Mouse (Mus musculus) cerebellum, postnatal 10 days (tissue): ENCODE measurements around the gene Ranbp3.

ENCODE experiments used
- DNase-seq, 2 experiments: peaks; one replicate each; pipeline ENCODE4 v3.0.0; 2021; ENCODE audit warnings: mixed read lengths in 2 of 2

Ranbp3 gene

GRCm38 (mm10) chr17:56728117-56728516 lies 55.0 kb downstream of the Ranbp3 start:
- no peak for DNase-seq

DNA sequence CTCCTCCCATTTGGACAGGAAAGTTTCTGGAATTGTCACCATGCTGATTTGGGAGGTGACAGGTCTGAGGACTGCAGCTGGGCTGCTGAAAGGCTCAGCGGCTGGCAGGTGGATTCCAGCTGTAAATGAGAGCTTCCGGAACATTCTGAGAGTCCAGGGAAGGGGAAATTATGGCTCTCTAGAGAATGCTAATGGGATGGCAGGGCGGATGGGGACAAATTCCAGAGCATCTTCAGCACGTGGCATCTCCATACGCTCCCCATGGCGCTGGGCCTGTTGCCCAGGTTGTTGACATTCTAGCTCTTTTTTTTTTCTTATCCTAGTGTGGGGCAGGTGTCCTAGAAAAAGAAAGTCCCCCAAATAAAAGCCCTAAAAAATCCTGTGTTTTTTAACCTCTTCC lies 56.1 kb downstream of the Ranbp3 start:
- DNase-seq = peak; percentile 72 to 76

GRCm38 (mm10) chr17:56729656-56730055 lies 56.6 kb downstream of the Ranbp3 start:
- DNase-seq = no peak

DNA sequence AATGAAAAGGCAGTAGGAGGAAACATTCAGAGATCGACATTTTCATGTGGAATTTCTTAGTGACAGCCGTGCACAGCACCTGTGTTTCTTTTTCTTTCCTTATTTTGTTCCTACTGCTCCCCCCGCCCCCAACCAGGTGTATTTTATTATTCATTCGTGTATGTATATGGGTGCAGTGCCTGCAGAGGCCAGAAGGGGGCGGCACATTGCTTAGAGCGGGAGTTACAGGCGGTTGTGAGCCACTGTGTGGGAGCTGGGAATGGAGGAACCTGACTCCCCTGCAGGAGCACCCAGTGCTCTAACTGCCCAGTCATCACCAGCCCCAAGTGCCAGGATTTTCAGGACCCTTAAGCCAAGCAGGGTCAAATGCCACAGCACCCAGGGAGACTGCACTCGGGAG lies 63.4 kb downstream of the Ranbp3 start:
- no peak for DNase-seq

DNA sequence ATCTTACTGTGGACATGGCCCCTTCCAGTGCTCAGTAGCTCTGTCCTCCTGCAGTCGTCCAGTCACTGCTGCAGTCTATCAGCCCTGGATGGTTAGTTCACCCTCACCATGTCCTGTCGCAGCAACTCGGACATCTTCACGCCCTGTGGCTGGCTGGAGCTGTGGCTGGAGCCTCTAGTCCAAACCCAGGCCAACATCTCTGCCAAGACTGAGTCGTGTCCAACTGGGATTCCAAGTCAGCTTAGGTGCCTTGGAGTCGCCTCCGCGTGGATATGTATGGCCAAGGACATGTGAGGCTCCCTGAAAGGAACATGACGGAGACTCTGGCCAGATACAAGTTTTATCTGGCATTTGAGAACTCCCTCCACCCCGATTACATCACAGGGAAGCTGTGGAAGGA lies 65.1 kb downstream of the Ranbp3 start:
- no peak for DNase-seq

DNA sequence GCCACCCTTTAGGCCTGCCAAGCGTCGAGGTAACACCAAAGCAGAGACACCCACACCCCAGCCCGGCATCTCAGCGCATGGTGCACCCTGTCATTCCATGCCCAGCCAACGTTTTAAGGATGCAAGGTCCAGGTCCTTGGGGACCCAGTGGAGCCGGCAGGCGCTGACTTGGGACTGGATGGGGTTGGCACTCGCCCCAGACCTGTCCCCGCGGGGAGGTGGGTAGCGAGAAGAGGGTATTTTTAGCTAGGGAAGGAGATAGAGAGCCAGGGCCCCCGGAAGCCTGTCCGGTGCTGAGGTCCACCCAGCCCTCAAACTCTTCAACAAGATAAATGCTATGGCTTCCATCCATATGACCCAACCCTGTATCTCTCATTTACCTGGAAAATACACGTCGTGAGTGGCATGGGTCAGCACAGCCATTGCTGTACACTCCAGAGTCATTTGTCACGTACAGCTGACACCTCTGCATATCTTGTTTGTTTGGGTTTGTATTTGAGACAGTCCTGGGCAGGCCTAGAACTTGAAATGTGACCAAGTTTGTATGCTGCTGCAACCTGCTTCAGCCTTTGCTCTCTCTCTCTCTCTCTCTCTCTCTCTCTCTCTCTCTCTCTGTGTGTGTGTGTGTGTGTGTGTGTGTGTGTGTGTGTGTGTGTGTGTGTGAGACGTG lies 67.2 kb downstream of the Ranbp3 start:
- no peak for DNase-seq

DNA sequence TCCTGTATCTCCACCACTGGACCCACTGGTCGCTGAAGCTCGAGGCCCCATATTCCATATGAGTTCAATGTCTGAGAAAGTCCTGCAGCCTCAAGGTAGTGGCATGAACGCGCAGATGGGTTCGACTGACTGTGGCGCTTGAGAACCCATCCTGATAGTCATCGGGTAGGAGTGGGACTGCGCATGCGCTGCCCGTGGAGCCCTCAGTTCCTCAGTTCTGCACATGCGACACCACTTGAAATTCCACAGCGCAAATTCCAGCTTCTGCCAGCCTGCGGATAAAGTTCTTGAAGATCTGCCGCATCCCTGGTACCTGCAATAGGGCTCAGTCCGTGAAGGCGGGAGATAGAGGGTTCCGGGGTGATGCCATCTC lies 67.7 kb downstream of the Ranbp3 start:
- DNase-seq = no peak

- no peak for DNase-seq
These were observed 71.1 kb downstream of the Ranbp3 start for GRCm38 (mm10) chr17:56744173-56744572.

GRCm38 (mm10) chr17:56751404-56752072 lies 78.4 kb downstream of the Ranbp3 start:
- DNase-seq = peak; percentile 53 to 61

DNA sequence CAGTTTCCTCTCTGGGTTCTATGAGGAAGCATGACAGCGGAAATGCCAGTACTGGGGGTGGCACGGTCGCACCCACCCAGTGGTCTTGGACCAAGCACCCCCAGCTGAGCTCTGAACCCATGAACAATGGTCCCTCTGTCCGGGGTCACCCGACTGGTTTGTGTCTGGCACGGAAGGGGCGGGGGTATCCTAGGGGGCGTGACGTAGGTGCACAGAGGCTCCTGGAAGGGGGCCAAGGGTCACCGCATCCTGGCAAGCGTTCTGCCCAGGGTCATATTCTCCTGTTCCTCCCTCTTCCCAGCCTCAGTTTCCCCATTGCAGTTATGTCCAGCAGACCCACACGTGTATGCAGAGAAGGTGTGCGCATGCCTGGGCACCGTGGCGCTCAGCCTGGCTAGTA lies 80.4 kb downstream of the Ranbp3 start:
- DNase-seq = peak in 1 of 2 experiments; percentile 31

DNA sequence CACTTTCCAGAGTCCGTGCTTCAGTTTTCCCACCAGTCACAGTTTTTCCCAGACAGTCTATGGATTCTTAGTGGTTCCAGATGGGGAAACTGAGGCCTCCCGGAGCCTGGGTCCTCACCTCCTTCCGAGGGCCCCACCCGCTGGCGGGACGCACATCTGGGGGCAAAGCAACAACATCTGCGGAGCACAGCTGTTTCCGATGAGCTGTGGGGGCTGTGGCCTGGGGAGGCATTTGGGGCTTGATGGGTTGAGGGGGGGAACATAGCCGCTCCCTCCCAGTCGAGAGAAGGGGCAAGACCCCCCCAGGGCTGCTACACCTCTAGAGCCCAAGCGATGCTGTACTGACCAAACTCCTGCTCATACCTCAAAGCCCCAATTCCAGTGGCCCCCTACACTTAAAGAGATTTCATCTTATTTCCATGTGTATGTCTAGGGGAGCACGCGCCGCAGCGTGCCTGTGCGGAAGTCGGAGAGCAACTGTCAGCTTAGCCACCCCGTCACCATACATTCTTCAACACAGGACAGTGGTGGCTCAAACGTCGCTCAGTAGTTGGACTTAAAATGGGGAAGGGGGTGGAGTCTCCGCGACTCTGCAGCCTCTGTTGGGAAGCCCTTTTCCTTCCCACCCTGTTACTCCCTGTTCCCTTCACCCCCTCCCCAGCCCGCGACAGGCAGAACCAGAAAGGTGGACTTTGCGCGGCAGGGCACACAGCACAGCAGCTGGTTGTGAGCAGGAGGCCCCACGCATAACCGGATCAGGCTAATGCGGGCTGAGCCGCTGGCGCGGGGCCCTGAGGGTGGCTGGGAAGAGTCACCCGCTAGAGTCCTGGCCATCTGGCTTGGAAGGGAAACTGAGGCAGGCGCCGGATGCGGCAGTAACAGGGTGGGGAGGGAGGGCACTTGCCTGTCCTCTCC lies 81.4 kb downstream of the Ranbp3 start:
- DNase-seq = no peak

DNA sequence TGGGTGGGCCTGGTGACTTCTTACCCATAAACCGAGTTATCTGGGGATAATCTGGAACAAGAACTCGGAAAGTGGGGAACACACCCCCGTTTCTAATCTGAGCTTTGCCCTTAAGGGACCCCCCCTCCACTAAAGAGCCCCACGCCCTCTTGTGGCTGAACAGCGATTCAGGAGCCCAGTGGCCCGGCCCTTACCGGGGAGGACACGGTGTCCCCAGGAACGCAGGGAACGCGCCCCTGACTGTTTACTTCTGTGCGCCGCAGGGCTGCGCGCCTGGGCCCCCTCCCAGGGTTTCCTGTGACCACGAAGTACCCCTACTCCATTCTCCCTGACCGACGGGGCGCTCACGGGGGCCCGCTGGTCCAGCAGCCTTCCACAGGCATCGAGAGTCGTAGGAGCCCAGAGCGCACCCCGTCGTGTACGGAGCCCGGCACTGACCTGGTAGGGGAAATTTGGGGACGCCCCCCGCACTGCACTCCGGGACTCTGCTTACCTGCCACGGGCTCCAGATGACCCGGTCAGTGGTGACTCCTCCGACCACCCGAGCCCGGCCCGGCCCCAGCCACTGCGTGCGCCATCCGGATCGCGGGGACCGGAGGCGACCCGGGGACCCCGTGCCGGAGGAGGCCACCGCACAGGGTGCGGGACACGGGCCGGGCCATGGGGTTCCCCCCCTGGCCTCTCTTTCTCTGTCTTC lies 83.8 kb downstream of the Ranbp3 start:
- no peak for DNase-seq

DNA sequence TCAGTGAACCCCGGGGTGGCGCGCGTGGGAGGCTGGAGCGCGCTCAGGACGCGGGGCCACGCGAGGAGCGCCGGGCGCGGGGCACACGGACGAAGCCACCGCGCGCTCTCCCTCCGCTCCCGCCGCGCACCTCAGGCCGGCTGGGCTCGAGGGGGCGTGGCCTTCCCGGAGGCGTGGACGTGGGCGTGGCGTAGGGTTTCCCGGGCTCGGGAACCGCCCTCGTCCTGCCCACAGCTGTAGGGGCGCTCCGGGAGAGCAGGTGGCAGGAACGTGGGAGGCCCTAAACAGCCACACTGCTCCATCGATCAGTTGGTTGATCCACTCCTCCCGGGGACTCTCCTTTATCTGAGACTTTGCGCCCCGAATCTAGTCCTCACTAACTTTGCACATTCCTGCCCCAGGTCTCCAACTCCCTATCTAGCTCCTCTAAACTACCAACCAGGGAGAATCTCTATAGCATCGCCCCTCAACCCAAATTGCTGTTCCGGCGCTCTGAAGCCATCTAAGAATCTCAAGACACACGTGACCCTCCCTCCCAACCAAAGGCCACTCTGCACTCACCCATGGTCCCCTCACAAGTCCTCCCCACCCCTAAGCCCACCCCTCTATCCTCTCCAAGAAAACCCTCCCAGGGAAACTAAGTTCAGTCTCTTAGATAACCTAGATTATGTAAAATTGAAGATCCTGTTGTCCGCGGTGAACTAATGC lies 84.5 kb downstream of the Ranbp3 start, which contains the start of gene Nrtn:
TSS of gene Nrtn (minus strand) at position 115 of the 708 bp plus-strand sequence.
- DNase-seq = peak; percentile 57 to 73

- peak; percentile 78 to 84 for DNase-seq
These were observed 85.0 kb downstream of the Ranbp3 start for GRCm38 (mm10) chr17:56758132-56758531.

DNA sequence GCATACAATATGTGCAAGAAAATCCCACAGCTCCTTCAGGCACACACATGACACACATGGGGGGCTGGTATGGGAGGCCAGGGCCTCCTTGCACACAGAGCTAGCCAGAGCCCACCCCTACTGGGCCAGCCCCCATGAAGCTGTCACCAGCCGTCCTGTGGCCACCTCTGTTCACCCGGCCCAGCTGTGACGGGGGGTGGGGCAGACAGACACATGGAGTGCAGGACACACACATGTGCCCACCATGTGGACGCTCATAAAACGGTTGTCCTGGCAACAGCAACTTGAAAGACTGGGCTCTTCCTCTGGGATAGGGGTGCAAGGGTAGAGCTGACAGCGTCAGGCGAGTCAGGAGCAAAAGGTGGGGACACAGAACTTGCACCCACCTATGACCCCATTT lies 86.2 kb downstream of the Ranbp3 start:
- DNase-seq = no peak

- peak; percentile 45 to 50 for DNase-seq
These were observed 88.0 kb downstream of the Ranbp3 start for GRCm38 (mm10) chr17:56761077-56761476.
